Comparison of ENCODE assay signal across 19 mouse cellular contexts in genomic region chr13:63319814-63320213, GRCm38 (mm10).
"Had no signal": no experiment of that assay in that cellular context is flagged by ENCODE, and none has a peak within 500 bp of the region (broad histone marks: within the 10 kb centered on the region; RNA-seq: fewer than 3 reads in every experiment).

No protein-coding gene starts in this region.

- H3K9me3 ChIP-seq: midbrain, embryonic 10.5 days; midbrain, embryonic 13.5 days; neural tube, embryonic 13.5 days; neural tube, embryonic 15.5 days; stomach, embryonic 15.5 days had no signal

- H3K4me2 ChIP-seq: lung, embryonic 14.5 days; midbrain, embryonic 13.5 days; neural tube, embryonic 13.5 days; neural tube, embryonic 15.5 days; stomach, embryonic 15.5 days had no signal

- ATAC-seq: midbrain, embryonic 13.5 days; midbrain, embryonic 16.5 days had no signal

- H3K27me3 ChIP-seq: midbrain, embryonic 13.5 days; neural tube, embryonic 13.5 days; neural tube, embryonic 15.5 days; stomach, embryonic 15.5 days had no signal

- H3K27ac ChIP-seq: midbrain, embryonic 10.5 days; midbrain, embryonic 13.5 days; neural tube, embryonic 13.5 days; neural tube, embryonic 15.5 days; stomach, embryonic 15.5 days; stomach, postnatal 0 days had no signal

- H3K9ac ChIP-seq: lung, embryonic 14.5 days; midbrain, embryonic 13.5 days; neural tube, embryonic 13.5 days; neural tube, embryonic 15.5 days; stomach, embryonic 15.5 days had no signal

- H3K36me3 ChIP-seq: neural tube, embryonic 15.5 days; stomach, embryonic 15.5 days had no signal

- DNase-seq: lung, adult 18-20 months; lung, embryonic 14.5 days; lung, postnatal 10 days; lung, postnatal 4 days; retina, postnatal 1 day; right cerebral cortex, adult 18-20 months; right cerebral cortex, postnatal 25 days; right cerebral cortex, postnatal 4 days; thymus, adult 2 months; thymus, postnatal 25 days; thymus, postnatal 4 days had no signal

- H3K4me3 ChIP-seq: midbrain, embryonic 10.5 days; midbrain, embryonic 13.5 days; myocyte; neural tube, embryonic 13.5 days; neural tube, embryonic 15.5 days; stomach, embryonic 15.5 days had no signal
